Mouse (Mus musculus) liver, embryonic 14.5 days (tissue): ENCODE measurements around the gene Manba. TPM values are rescaled to one million over a fixed set of nuclear protein-coding genes. Genes with fewer than 3 reads are reported as not detected.
"Not testable (repeated sequence)": the region's sequence is repeated elsewhere in the genome, so short reads cannot be mapped to it uniquely, and the experiment has no call there.

Experiments
- ATAC-seq: fragments of 200-750 bp; cut with Nextera tagmentation; 2 replicates; pipeline ENCODE4 v1.8.0; 2017; ENCODE audit warnings: moderate number of reproducible peaks, mild to moderate bottlenecking, moderate library complexity; ENCODE audit not compliant: insufficient read depth
- DNase-seq, 3 experiments: peaks; one replicate each; pipeline ENCODE4 v3.0.0-alpha.2; 2012 to 2013; ENCODE audit warnings: low read depth in 3 of 3, low spot score in 3 of 3
- H3K27ac ChIP-seq: fragments of 300-500 bp; sonication (generic); 2 replicates; pipeline ENCODE4 v1.5.1; 2014; ENCODE audit warnings: moderate library complexity, mild to moderate bottlenecking, control low read depth, inconsistent platforms
- H3K27me3 ChIP-seq: fragments of 300-500 bp; sonication (generic); 2 replicates; pipeline ENCODE4 v1.6.1; 2014; ENCODE audit warnings: mild to moderate bottlenecking, low read length, moderate library complexity; ENCODE audit not compliant: control insufficient read depth, insufficient read depth
- H3K36me3 ChIP-seq: fragments of 300-500 bp; sonication (generic); replicated peaks from 2 replicates; pipeline ENCODE4 v1.6.1; 2014; ENCODE audit warnings: low read depth; ENCODE audit not compliant: control insufficient read depth, insufficient read depth
- H3K4me1 ChIP-seq, 2 experiments: fragments of 200-500 bp in 1 of 2; fragments of 300-500 bp in 1 of 2; sonication (generic) in 1 of 2; replicated peaks; 2 replicates each; pipeline ENCODE4 v1.6.1; 2012 to 2014; ENCODE audit warnings: antibody characterized with exemption in 1 of 2, inconsistent platforms in 1 of 2, low read length in 1 of 2; ENCODE audit not compliant: control insufficient read depth in 2 of 2, insufficient read depth in 2 of 2
- H3K4me2 ChIP-seq: fragments of 300-500 bp; sonication (generic); 2 replicates; pipeline ENCODE4 v1.6.1; 2014; ENCODE audit warnings: low read depth, mild to moderate bottlenecking, control low read depth, moderate library complexity
- H3K4me3 ChIP-seq, 2 experiments: fragments of 200-500 bp in 1 of 2; fragments of 300-500 bp in 1 of 2; sonication (generic) in 1 of 2; 2 replicates each; pipeline ENCODE4 v1.5.1; 2012 to 2014; ENCODE audit warnings: low read depth in 2 of 2, low read length in 2 of 2, mild to moderate bottlenecking in 2 of 2, control low read depth in 1 of 2, inconsistent platforms in 1 of 2, moderate library complexity in 1 of 2; ENCODE audit not compliant: insufficient read depth in 1 of 2
- H3K9ac ChIP-seq: fragments of 300-500 bp; sonication (generic); replicated peaks from 2 replicates; pipeline ENCODE4 v1.6.1; 2014; ENCODE audit warnings: mild to moderate bottlenecking, control low read depth, moderate library complexity
- H3K9me3 ChIP-seq: fragments of 300-500 bp; sonication (generic); 2 replicates; pipeline ENCODE4 v1.6.1; 2016; ENCODE audit warnings: low read length, mixed read lengths; ENCODE audit not compliant: control insufficient read depth
- CTCF ChIP-seq: IDR thresholded peaks from 2 replicates; pipeline ENCODE4 v1.5.1; 2016; ENCODE audit warnings: antibody characterized with exemption, low read depth, control low read depth
- EP300 ChIP-seq: IDR thresholded peaks from 2 replicates; pipeline ENCODE4 v1.6.1; 2016; ENCODE audit warnings: antibody characterized with exemption, low read depth
- WGBS: fragments of 180-500 bp; shearing (Covaris S2); extraction: QIAGEN DNeasy Blood & Tissue Kit; methylation state at CpG from one replicate; pipeline ENCODE4 v1.1.7; 2014; ENCODE audit not compliant: insufficient replicate concordance; 5-methylcytosine and 5-hydroxymethylcytosine counted together
- polyA plus RNA-seq, 2 experiments: library from polyadenylated mRNA; depleted of rRNA in 1 of 2; stranded (reverse) in 1 of 2; unstranded in 1 of 2; fragments of >200 nt; fragmentation: Nextera tagmentation in 1 of 2; extraction: Ambion mirVana in 1 of 2; gene quantifications; 2 replicates each; pipeline versions ENCODE4 v1.2.1 to v1.2.3; 2012 to 2014

Manba gene
- polyA plus RNA-seq, 2 experiments: 2.2 to 4.9 TPM

DNA sequence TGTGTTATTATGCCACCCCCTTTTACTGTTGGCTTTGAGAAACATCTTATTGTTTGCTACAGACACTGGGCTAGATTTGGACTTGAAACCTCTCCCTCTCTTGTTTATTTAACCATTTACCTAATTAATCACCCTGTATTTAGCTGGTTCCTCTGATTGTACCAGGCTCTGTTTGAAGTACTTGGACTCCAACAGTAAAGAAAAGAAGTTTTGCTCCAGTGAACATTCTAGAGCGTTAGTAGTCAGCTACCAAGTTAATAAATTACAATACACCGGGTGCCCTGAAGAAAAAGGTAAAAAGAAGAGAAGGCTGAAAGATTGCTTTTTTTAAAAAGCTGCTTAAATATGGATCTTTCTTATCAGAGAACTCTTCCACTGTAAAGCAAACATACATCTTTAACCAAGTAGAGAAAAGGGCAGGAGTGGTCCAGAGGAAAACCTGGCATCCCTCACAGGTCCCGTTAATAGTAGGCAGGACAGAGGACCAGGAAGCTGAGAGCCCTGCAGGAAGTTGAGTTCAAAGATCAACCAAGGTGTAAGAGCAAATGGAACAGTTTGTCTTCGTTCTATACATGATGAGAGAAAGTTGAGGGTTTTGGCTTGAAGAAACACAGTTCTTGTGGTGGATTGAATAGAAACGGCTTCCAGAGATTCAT is 4.6 kb downstream of the Manba start:
- Histone ChIP-seq H3K4me3 (no peak overlapping the region), H3K27ac (no peak overlapping the region), H3K36me3 (no peaks in the 10 kb centered on the region), H3K27me3 (no peaks in the 10 kb centered on the region), H3K9me3 (no peaks in the 10 kb centered on the region), H3K4me2 (no peak overlapping the region), H3K4me1 (0 out of 4 replicates have a peak, but pooled peaks cover 0 to 2% of the 10 kb centered on the region in 2 experiments), H3K9ac (no peak overlapping the region)
- WGBS: 73% methylated on average over 5 of the region's 5 CpGs
- TF ChIP-seq CTCF: no peak
- TF ChIP-seq EP300: no peak
- ATAC-seq (no peak), DNase-seq (no peak)

DNA sequence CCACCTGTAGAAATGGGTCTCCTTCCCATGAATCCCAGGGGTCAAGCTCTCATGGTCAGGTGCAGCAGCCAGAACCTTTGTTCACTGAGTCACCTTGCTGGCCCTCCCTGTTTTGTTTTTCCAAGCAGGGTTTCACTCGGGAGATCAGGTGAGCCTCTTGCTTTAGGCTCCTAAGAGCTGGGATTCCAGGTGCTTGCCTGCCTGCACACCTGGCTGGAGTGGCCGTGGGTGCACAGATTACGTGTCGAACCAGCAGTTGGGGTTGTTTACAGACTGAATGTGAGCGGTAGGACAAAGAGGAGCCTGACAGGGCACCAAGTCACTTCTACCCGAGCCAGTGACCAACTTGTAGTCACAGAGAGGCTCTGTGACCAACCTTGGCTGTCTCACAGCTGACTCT is 5.7 kb downstream of the Manba start:
- H3K4me3 ChIP-seq: no peak overlapping the region
- DNase-seq (no peak), ATAC-seq (no peak)
- H3K27ac ChIP-seq: no peak overlapping the region
- H3K27me3 ChIP-seq: no peaks in the 10 kb centered on the region
- TF ChIP-seq EP300 (no peak), CTCF (no peak)
- H3K36me3 ChIP-seq: no peaks in the 10 kb centered on the region
- WGBS: 78% methylated on average over 6 of the region's 6 CpGs
- no peak overlapping the region for H3K4me2 ChIP-seq
- no peak overlapping the region for H3K9ac ChIP-seq
- H3K4me1 ChIP-seq: 0 out of 4 replicates have a peak, but pooled peaks cover 0 to 2% of the 10 kb centered on the region in 2 experiments
- H3K9me3 ChIP-seq: no peaks in the 10 kb centered on the region

DNA sequence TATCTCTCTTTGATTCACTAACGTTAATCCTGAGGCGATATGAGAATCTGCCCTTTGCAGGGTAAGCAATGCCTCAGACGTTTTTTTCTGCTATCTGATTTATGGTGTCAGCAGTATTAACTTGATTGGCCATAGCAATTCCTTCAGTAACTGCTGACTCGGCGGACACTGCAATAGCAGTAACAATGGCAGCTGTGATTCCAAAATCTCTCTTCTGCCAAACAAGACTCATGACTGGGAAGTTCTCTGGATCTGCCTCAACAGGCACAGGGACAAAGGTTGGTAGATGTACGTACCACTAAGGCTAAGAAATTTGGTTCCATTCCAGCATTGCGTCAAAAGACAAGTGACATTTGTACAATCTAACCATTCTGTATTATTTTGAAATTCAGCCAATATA is 7.9 kb downstream of the Manba start:
- not testable (repeated sequence) for H3K9me3 ChIP-seq, DNase-seq, H3K4me3 ChIP-seq, H3K4me2 ChIP-seq, H3K9ac ChIP-seq, ATAC-seq, H3K27me3 ChIP-seq, H3K27ac ChIP-seq, H3K4me1 ChIP-seq, H3K36me3 ChIP-seq
- WGBS: 75% methylated on average over 7 of the region's 7 CpGs

DNA sequence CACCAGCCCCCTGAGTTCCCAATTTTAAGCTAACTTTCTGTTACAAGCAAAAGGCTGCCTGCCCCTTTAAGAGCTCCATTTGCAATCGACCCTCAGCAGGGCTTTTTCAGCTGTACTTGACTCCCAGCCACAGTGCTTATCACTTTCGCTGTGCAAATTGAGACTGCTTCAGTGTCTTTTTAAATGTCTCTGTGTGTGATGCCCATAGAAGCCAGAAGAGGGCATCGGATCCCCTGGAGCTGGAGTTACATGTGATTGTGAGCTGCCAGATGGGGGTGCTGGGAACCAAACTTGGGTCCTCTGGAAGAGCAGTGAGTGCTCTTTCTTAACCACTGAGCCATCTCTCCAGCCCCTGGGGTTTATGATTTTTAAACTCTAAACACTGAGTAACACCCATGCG is 12.5 kb downstream of the Manba start:
- H3K4me2 ChIP-seq, ATAC-seq, H3K4me3 ChIP-seq, H3K9me3 ChIP-seq, H3K27me3 ChIP-seq, H3K36me3 ChIP-seq, H3K9ac ChIP-seq, DNase-seq, H3K4me1 ChIP-seq, H3K27ac ChIP-seq: not testable (repeated sequence)
- 75% methylated on average over 4 of the region's 4 CpGs for WGBS

DNA sequence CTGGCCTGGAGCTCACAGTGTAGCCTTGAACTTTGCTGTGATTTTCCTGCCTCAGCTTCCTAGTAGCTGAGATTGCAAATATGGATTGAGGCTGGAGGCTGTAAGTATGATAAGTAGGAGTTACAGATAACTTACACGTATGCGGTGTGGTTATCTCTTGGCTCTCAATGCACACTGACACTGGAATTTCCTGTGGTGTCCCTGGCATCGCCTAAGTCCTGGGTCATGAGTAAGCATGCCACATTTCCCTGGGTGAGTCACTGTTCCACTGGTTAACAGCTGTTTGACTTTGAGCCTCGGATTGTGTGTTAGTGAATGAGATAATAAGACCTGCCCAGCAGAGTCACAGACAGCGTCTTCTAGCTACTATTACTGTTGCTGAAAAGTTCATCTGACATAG is 13.5 kb downstream of the Manba start:
- Histone ChIP-seq H3K4me1 (no peaks in the 10 kb centered on the region), H3K36me3 (no peaks in the 10 kb centered on the region), H3K4me2 (no peak overlapping the region), H3K9ac (no peak overlapping the region), H3K9me3 (no peaks in the 10 kb centered on the region), H3K27me3 (no peaks in the 10 kb centered on the region), H3K27ac (no peak overlapping the region), H3K4me3 (no peak overlapping the region)
- DNase-seq (peak in 1 of 3 experiments; percentile 41), ATAC-seq (peak; percentile 43)
- 13% methylated on average over 5 of the region's 5 CpGs for WGBS
- TF ChIP-seq EP300 (no peak), CTCF (no peak)
